Mouse (Mus musculus) olfactory bulb, adult 2 months (tissue): ENCODE results near the gene Rab20. TPM values are rescaled to one million over a fixed set of nuclear protein-coding genes. Genes with fewer than 3 reads are reported as not detected.
A peak's percentile ranks its signal among the peaks of the same experiment; 100 is the strongest.

ENCODE experiments used
- H3K27ac ChIP-seq: fragments of 200-500 bp; 2 replicates; pipeline ENCODE4 v1.5.1; 2012; ENCODE audit warnings: low read depth, low read length; ENCODE audit not compliant: insufficient read depth
- H3K4me1 ChIP-seq: fragments of 200-500 bp; 2 replicates; pipeline ENCODE4 v1.6.1; 2012; ENCODE audit warnings: low read length; ENCODE audit not compliant: control insufficient read depth, insufficient read depth
- H3K4me3 ChIP-seq: fragments of 200-500 bp; 2 replicates; pipeline ENCODE4 v1.5.1; 2012; ENCODE audit warnings: mild to moderate bottlenecking, low read depth, low read length, moderate library complexity; ENCODE audit not compliant: insufficient read depth
- CTCF ChIP-seq: fragments of 200-500 bp; IDR thresholded peaks from 2 replicates; pipeline ENCODE4 v1.5.1; 2012; ENCODE audit warnings: low read depth, mild to moderate bottlenecking, low read length, moderate library complexity; ENCODE audit not compliant: insufficient read depth
- POLR2A ChIP-seq: fragments of 200-500 bp; IDR thresholded peaks from 2 replicates; pipeline ENCODE4 v1.6.1; 2012; ENCODE audit warnings: mild to moderate bottlenecking, low read depth, low read length, moderate library complexity; ENCODE audit not compliant: insufficient read depth
- WGBS: fragments of 180-500 bp; shearing (Covaris S2); methylation state at CpG from one replicate; pipeline ENCODE4 v1.1.7; 2018; 5-methylcytosine and 5-hydroxymethylcytosine counted together
- polyA plus RNA-seq: library from polyadenylated mRNA; stranded (reverse); fragments of >200 nt; gene quantifications from 2 replicates; pipeline ENCODE4 v1.2.4, GENCODE M21; 2012; ENCODE audit warnings: low replicate concordance; ENCODE audit not compliant: missing spikeins, insufficient read depth, insufficient read length

Gene Rab20
- polyA plus RNA-seq, 1 experiment: not detected

DNA sequence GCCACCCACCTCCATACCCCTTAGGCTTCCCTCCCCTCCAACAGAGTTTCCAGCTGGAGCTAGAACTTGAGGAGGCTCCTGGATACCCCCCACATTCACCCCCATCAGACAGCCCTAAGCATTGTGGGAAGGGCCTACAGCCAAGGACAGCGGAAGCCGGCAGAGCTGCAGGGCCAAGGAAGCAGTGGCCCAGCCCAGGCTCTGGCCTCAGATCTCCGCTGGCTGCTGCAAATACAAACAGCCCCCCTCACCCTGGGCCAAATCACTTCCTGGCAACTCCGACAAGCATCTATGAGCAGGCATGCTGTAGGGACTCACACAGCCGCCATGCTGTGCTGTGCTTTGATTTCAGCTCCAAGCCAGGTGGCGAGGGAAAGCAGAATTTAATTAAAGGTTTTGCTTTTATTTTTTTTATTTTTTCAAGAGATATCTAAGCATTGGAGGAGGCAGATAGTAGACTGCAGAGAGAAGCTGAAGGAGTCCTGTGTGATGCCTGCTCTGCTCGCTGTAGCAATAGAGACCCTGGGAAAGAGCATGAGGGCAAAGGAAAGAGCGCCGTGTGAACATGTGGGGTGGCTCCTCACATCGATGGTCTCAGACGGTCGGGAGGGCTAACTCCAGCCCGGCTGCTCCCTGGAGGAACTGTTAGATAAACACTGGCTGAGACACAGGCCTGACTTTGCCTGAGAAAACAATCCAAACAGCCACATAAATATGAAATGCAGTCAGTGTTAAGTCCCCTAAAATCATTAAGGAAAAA is 72.6 kb downstream of the Rab20 start:
- H3K4me3 ChIP-seq: no peak overlapping the region
- H3K27ac ChIP-seq: peak overlapping the region; percentile 54; the same call in 1 of the 2 replicates
- WGBS: 38% methylated on average over 13 of the region's 13 CpGs
- peaks cover 26% of the 10 kb centered on the region for H3K4me1 ChIP-seq
- TF ChIP-seq CTCF (no peak), POLR2A (no peak)

DNA sequence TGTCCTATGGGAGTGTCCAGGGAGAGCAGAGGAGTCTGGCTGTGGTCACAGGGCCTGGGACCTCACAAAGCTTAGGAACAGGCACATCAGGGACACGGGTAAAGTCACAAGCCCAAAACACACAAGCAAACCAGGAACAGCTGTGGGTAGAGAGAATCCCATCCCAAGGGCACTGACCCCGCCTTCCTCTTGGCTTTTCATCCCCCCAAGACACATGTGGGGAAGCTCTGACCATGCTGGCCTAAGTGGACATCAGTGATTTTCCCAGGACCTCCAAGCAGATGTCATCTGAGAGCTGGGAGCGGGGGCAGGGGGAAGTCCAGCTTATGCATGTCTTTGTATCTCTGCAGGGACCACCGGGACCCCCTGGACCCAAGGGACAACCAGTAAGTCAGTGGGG is 73.9 kb downstream of the Rab20 start:
- Histone ChIP-seq H3K27ac (no peak overlapping the region), H3K4me3 (no peak overlapping the region), H3K4me1 (peaks cover 34% of the 10 kb centered on the region)
- 90% methylated on average over 4 of the region's 4 CpGs for WGBS
- TF ChIP-seq POLR2A (no peak), CTCF (no peak)

DNA sequence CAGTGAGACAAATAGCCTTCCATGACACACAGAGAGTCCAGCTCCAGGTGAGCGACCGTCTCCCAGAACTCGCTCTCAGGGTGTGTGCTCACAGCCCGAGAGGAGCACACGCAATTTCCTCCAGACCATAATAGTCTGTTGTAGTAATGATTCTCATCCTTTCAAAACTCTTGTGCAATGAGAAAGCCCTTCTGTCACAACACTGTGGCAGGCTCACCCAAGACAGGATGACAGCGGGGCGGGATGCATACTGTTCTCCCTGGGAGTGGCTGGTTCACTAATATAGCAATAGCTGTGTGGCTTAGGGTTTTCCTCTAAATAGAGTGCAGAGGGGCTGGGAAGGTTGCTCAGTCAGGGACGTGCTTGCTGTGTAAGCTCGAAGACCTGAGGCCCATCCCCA is 74.7 kb downstream of the Rab20 start:
- no peak for TF ChIP-seq POLR2A
- TF ChIP-seq CTCF: no peak
- Histone ChIP-seq H3K4me1 (peaks cover 38% of the 10 kb centered on the region), H3K27ac (no peak overlapping the region), H3K4me3 (no peak overlapping the region)
- 78% methylated on average over 9 of the region's 9 CpGs for WGBS

Other genes with a start within 250 kb of the Rab20 start
- not detected in 2 replicates for gene Col4a2, start 165.9 kb downstream of the Rab20 start, polyA plus RNA-seq
- gene Col4a1, start 165.9 kb downstream of the Rab20 start, polyA plus RNA-seq: not detected in 2 replicates
- gene Naxd, start 18.8 kb upstream of the Rab20 start, polyA plus RNA-seq: not detected in 2 replicates
- gene Cars2, start 72.1 kb upstream of the Rab20 start, polyA plus RNA-seq: not detected in 2 replicates
- not detected in 2 replicates for gene Ing1, start 76.9 kb upstream of the Rab20 start, polyA plus RNA-seq
- not detected in 2 replicates for gene Ankrd10, start 157.0 kb upstream of the Rab20 start, polyA plus RNA-seq
- gene 1700016D06Rik, start 222.4 kb upstream of the Rab20 start, polyA plus RNA-seq: not detected in 2 replicates
- gene Arhgef7, start 249.0 kb upstream of the Rab20 start, polyA plus RNA-seq: 353 TPM in 1 of 2 replicates, not detected in the other